Mouse (Mus musculus): Measurements from ENCODE around the gene Xpnpep2. TPM values are rescaled to one million over a fixed set of nuclear protein-coding genes. Genes with fewer than 3 reads are reported as not detected.

Xpnpep2 gene
- polyA plus RNA-seq, 1 experiment = 1.1 TPM

DNA sequence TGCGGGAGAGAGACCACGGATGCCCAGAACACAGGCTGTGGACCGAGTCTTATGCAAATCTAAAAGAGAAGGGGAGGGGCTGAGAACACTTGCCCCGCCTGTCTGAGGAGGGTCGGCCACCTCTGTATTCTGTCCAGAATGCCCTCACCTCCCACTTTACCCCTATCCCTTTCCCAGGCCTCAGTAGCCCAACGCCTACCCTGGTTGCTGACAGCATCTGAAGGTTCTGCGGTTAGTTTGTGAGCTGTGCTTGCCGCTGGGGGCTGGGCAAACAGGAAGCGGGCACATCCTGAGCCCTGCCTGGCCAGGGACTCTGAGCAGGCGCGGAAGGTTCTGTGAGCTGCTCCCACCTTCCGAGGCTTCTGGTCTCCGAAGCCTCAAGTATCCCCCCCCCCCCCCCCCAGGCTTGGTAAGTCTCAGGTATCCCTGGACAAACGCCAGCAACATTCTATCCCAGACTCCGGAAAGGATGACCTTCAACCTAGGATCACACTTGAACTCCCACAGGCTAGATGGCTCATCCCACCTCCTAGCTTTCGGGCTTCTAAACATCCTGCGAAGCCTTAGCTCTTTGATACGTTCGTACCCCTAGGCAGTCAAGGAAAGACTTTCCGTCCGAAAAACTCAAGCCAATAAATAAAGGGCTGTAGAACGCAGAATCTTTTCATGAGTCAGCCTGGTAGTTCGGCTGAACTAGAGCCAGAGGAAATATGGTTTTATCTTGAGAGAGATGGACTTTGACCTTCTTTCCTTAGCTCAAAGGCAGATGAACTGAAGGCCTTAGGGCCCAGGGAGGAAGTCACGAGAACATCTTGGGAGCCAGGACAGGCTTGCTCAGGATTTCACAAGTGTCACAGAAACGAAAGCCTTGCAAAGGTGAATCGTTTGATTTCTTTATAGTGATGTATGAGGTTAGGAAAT is 35.1 kb downstream of the Xpnpep2 start:
- peak; percentile 75 for DNase-seq
- Histone ChIP-seq H3K4me1 (replicated peaks; ENCODE audit: control insufficient read depth, insufficient read depth, low read length) (peaks cover 40% of the 10 kb centered on the region), H3K4me3 (ENCODE audit: control insufficient read depth, insufficient read depth, low read length) (peak overlapping the region; percentile 56), H3K36me3 (ENCODE audit: control insufficient read depth, insufficient read depth, low read length) (peaks cover 7% of the 10 kb centered on the region), H3K27ac (ENCODE audit: control insufficient read depth, insufficient read depth, low read length) (peak overlapping the region; percentile 100), H3K27me3 (ENCODE audit: control insufficient read depth, insufficient read depth, low read length) (no peaks in the 10 kb centered on the region)
- 2% methylated on average over 22 of the region's 26 CpGs for WGBS
- TF ChIP-seq CTCF (IDR thresholded peaks at IDR 0.05; ENCODE audit: borderline replicate concordance, control insufficient read depth, extremely low read depth, insufficient read depth, low read length, poor library complexity) (no peak), POLR2A (IDR thresholded peaks at IDR 0.05; ENCODE audit: control insufficient read depth, extremely low read depth, insufficient read depth, low read length, poor library complexity) (no peak)

DNA sequence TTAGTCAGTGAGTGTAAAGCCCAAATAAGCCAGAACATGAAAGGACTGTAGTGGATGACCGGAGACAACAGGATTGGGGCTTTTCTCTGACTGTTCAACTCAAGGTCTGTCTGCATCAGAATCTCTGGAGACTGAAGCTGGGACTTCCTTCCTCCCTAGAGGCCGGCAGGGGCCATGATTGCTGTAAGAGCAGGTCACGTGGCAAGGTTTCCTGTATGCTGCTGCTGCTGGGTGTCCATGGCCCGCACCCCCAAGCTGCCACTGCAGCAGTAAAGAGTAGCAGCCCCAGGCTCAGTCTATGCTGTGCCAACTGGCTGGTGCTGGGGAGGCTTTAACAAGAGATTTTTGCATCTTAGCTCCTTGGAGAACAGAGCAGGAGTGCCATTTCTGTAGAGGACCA is 37.7 kb downstream of the Xpnpep2 start, which contains the start of gene Sash3:
Gene Sash3, plus strand, starts transcription at position 175 of the 400 bp plus-strand sequence.
- peak within 1 kb of the TSS; percentile 95 for H3K27ac ChIP-seq (ENCODE audit: control insufficient read depth, insufficient read depth, low read length)
- peak; percentile 77 for DNase-seq

DNA sequence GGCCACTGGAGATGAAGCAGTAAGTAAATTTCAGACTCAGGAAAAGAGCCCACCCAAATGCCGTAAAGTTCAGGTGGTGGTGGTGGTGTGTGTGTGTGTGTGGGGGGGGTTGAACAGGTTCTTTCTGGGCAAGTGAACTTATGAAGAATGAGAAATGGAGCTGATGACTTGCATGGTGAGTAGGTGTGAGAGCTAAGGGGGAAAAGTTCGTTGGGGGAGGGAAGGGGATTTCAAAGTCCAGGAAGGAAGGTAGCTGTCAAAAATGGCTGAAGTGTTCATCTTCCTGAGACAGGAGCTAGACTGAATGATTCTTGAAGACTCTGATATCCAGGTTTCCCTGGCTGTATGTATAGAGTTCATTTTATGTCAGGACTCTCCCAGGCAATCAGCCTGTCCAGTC is 38.7 kb downstream of the Xpnpep2 start:
- H3K36me3 ChIP-seq (ENCODE audit: control insufficient read depth, insufficient read depth, low read length) = peaks cover 28% of the 10 kb centered on the region
- H3K27ac ChIP-seq (ENCODE audit: control insufficient read depth, insufficient read depth, low read length) = peak overlapping the region; percentile 95
- DNase-seq = no peak
- peak overlapping the region; percentile 93 for H3K4me3 ChIP-seq (ENCODE audit: control insufficient read depth, insufficient read depth, low read length)
- no peak for TF ChIP-seq CTCF (IDR thresholded peaks at IDR 0.05; ENCODE audit: borderline replicate concordance, control insufficient read depth, extremely low read depth, insufficient read depth, low read length, poor library complexity)
- no peak for TF ChIP-seq POLR2A (IDR thresholded peaks at IDR 0.05; ENCODE audit: control insufficient read depth, extremely low read depth, insufficient read depth, low read length, poor library complexity)
- 4% methylated on average over 2 of the region's 2 CpGs for WGBS
- H3K4me1 ChIP-seq (replicated peaks; ENCODE audit: control insufficient read depth, insufficient read depth, low read length) = peaks cover 23% of the 10 kb centered on the region
- no peaks in the 10 kb centered on the region for H3K27me3 ChIP-seq (ENCODE audit: control insufficient read depth, insufficient read depth, low read length)

More for the DNA sequence above, 37.7 kb downstream of the Xpnpep2 start, which contains the start of gene Sash3:
- 3% methylated on average over 4 of the region's 4 CpGs for WGBS
- Histone ChIP-seq H3K4me3 (ENCODE audit: control insufficient read depth, insufficient read depth, low read length) (peak within 1 kb of the TSS; percentile 93), H3K27me3 (ENCODE audit: control insufficient read depth, insufficient read depth, low read length) (no peaks in the 10 kb centered on the region), H3K36me3 (ENCODE audit: control insufficient read depth, insufficient read depth, low read length) (peaks cover 22% of the 10 kb centered on the region), H3K4me1 (replicated peaks; ENCODE audit: control insufficient read depth, insufficient read depth, low read length) (peaks cover 27% of the 10 kb centered on the region)
- no peak for TF ChIP-seq POLR2A (IDR thresholded peaks at IDR 0.05; ENCODE audit: control insufficient read depth, extremely low read depth, insufficient read depth, low read length, poor library complexity)

GRCm38 (mm10) chrX:48147741-48148186 is 39.2 kb downstream of the Xpnpep2 start:
- peak overlapping the region; percentile 95 for H3K27ac ChIP-seq (ENCODE audit: control insufficient read depth, insufficient read depth, low read length)
- peak overlapping the region; percentile 93 for H3K4me3 ChIP-seq (ENCODE audit: control insufficient read depth, insufficient read depth, low read length)
- no peak for TF ChIP-seq POLR2A (IDR thresholded peaks at IDR 0.05; ENCODE audit: control insufficient read depth, extremely low read depth, insufficient read depth, low read length, poor library complexity)
- TF ChIP-seq CTCF (IDR thresholded peaks at IDR 0.05; ENCODE audit: borderline replicate concordance, control insufficient read depth, extremely low read depth, insufficient read depth, low read length, poor library complexity) = no peak
- peaks cover 25% of the 10 kb centered on the region for H3K4me1 ChIP-seq (replicated peaks; ENCODE audit: control insufficient read depth, insufficient read depth, low read length)
- H3K27me3 ChIP-seq (ENCODE audit: control insufficient read depth, insufficient read depth, low read length) = no peaks in the 10 kb centered on the region
- DNase-seq = peak; percentile 63
- H3K36me3 ChIP-seq (ENCODE audit: control insufficient read depth, insufficient read depth, low read length) = peaks cover 33% of the 10 kb centered on the region
- WGBS = 2% methylated on average over 7 of the region's 7 CpGs

DNA sequence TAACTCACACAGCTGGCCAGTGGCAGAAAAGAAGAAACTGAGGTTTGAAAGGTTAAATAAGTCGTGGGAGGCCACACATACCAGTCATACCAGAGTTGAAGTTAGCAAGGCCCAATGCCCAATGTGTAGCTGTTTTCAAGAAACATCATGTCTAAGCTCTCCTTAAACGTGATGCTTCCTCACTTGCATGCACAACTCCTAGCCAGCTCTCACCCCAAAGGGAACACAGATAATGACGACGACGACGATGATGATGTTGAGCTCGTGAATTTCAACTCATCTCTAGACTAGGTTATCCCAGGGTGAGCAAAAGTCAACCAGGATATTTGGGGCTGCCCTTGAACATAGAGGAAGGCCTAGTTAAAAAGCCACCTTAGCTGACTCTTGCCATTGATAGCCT is 43.6 kb downstream of the Xpnpep2 start:
- peaks cover 75% of the 10 kb centered on the region for H3K36me3 ChIP-seq (ENCODE audit: control insufficient read depth, insufficient read depth, low read length)
- no peak for DNase-seq
- TF ChIP-seq POLR2A (IDR thresholded peaks at IDR 0.05; ENCODE audit: control insufficient read depth, extremely low read depth, insufficient read depth, low read length, poor library complexity) (no peak), CTCF (IDR thresholded peaks at IDR 0.05; ENCODE audit: borderline replicate concordance, control insufficient read depth, extremely low read depth, insufficient read depth, low read length, poor library complexity) (no peak)
- H3K27me3 ChIP-seq (ENCODE audit: control insufficient read depth, insufficient read depth, low read length) = no peaks in the 10 kb centered on the region
- H3K4me3 ChIP-seq (ENCODE audit: control insufficient read depth, insufficient read depth, low read length) = no peak overlapping the region
- 58% methylated on average over 7 of the region's 7 CpGs for WGBS
- peaks cover 25% of the 10 kb centered on the region for H3K4me1 ChIP-seq (replicated peaks; ENCODE audit: control insufficient read depth, insufficient read depth, low read length)
- no peak overlapping the region for H3K27ac ChIP-seq (ENCODE audit: control insufficient read depth, insufficient read depth, low read length)

- Histone ChIP-seq H3K27me3 (ENCODE audit: control insufficient read depth, insufficient read depth, low read length) (no peaks in the 10 kb centered on the region), H3K4me1 (replicated peaks; ENCODE audit: control insufficient read depth, insufficient read depth, low read length) (peaks cover 25% of the 10 kb centered on the region), H3K27ac (ENCODE audit: control insufficient read depth, insufficient read depth, low read length) (peak overlapping the region; percentile 11; the same call in 1 of the 2 replicates), H3K4me3 (ENCODE audit: control insufficient read depth, insufficient read depth, low read length) (no peak overlapping the region), H3K36me3 (ENCODE audit: control insufficient read depth, insufficient read depth, low read length) (peaks cover 84% of the 10 kb centered on the region)
- DNase-seq = no peak
- WGBS = 48% methylated on average over 2 of the region's 2 CpGs
- TF ChIP-seq POLR2A (IDR thresholded peaks at IDR 0.05; ENCODE audit: control insufficient read depth, extremely low read depth, insufficient read depth, low read length, poor library complexity) = no peak
- TF ChIP-seq CTCF (IDR thresholded peaks at IDR 0.05; ENCODE audit: borderline replicate concordance, control insufficient read depth, extremely low read depth, insufficient read depth, low read length, poor library complexity) = no peak
Observed at GRCm38 (mm10) chrX:48153414-48153813, 44.9 kb downstream of the Xpnpep2 start.

Data from thymus, adult 2 months (tissue).